Mouse (Mus musculus) forebrain, embryonic 13.5 days (tissue): ENCODE data around the gene Zfp280c. TPM values are rescaled to one million over a fixed set of nuclear protein-coding genes. Genes with fewer than 3 reads are reported as not detected.

ENCODE experiments used
- ATAC-seq: fragments of 200-750 bp; cut with Nextera tagmentation; 2 replicates; pipeline ENCODE4 v1.8.0; 2017
- H3K27ac ChIP-seq: fragments of 300-500 bp; sonication (generic); 2 replicates; pipeline ENCODE4 v1.5.1; 2015; ENCODE audit warnings: inconsistent platforms, mild to moderate bottlenecking, moderate library complexity
- H3K27me3 ChIP-seq: fragments of 300-500 bp; sonication (generic); 2 replicates; pipeline ENCODE4 v1.6.1; 2015; ENCODE audit warnings: mild to moderate bottlenecking, inconsistent platforms
- H3K36me3 ChIP-seq: fragments of 300-500 bp; sonication (generic); 2 replicates; pipeline ENCODE4 v1.6.1; 2015; ENCODE audit warnings: mild to moderate bottlenecking, inconsistent platforms; ENCODE audit not compliant: poor library complexity, severe bottlenecking
- H3K4me1 ChIP-seq: fragments of 300-500 bp; sonication (generic); 2 replicates; pipeline ENCODE4 v1.6.1; 2015; ENCODE audit warnings: inconsistent platforms
- H3K4me2 ChIP-seq: fragments of 300-500 bp; sonication (generic); 2 replicates; pipeline ENCODE4 v1.6.1; 2015; ENCODE audit warnings: inconsistent platforms, mild to moderate bottlenecking, moderate library complexity
- H3K4me3 ChIP-seq: fragments of 300-500 bp; sonication (generic); 2 replicates; pipeline ENCODE4 v1.5.1; 2015; ENCODE audit warnings: mild to moderate bottlenecking, inconsistent platforms
- H3K9ac ChIP-seq: fragments of 300-500 bp; sonication (generic); 2 replicates; pipeline ENCODE4 v1.6.1; 2015; ENCODE audit warnings: mild to moderate bottlenecking, inconsistent platforms
- H3K9me3 ChIP-seq: fragments of 300-500 bp; sonication (generic); replicated peaks from 2 replicates; pipeline ENCODE4 v1.6.1; 2016; ENCODE audit warnings: inconsistent platforms
- WGBS: fragments of 180-500 bp; shearing (Covaris S2); methylation state at CpG from one replicate; pipeline ENCODE4 v1.1.7; 2015; 5-methylcytosine and 5-hydroxymethylcytosine counted together
- polyA plus RNA-seq: library from polyadenylated mRNA; unstranded; fragments of >200 nt; fragmentation: Nextera tagmentation; extraction: Ambion mirVana; gene quantifications from 2 replicates; pipeline ENCODE4 v1.2.1, GENCODE M21; 2015

The Zfp280c gene
- polyA plus RNA-seq, 1 experiment from 2014 or later, result 14.9 TPM

DNA sequence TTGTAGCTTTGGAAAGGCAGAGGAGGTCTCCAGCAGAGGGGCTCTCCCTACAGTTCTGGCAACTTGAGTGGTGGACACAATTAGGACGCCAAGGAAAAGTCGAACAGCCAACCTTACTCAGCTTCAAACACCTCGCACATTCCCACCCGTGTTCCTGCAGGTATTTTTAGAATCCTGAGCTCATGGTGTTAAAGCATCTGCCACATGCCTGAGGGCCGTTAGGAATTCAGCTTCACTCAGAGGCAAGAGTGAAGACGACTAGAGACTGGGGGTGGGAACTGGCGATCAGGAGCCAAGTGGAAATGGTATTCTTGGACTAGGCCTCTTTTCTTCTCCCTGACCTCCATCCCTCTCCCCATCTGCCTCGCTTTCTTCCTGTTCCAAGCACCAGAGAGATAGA lies 68.4 kb downstream of the Zfp280c start:
- Histone ChIP-seq H3K4me1 (peaks cover 14% of the 10 kb centered on the region; the same call in 1 of the 2 replicates), H3K27ac (no peak overlapping the region), H3K4me2 (no peak overlapping the region), H3K9ac (no peak overlapping the region), H3K9me3 (no peaks in the 10 kb centered on the region), H3K4me3 (no peak overlapping the region), H3K36me3 (no peaks in the 10 kb centered on the region), H3K27me3 (no peaks in the 10 kb centered on the region)
- 70% methylated on average over 8 of the region's 8 CpGs for WGBS
- no peak for ATAC-seq

DNA sequence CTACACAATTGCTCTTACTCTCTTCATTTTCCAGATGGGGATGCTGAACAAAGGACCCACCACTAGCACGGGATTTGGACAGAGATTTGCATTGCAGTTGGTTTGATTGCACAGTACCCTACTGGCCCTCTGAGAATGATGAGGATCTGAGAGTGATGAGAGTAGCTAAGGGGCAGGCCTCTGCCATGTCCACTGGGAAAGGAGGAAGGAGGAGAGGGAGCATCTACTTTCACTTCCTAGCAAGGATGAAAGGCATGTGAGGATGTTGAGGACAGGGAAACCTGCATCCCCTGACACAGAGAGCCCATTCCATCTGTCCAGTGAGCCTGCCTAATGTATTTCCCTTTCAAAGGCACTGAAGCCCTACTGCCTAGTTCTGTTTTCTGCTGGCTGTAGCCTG lies 69.0 kb downstream of the Zfp280c start:
- no peaks in the 10 kb centered on the region for H3K27me3 ChIP-seq
- peaks cover 14% of the 10 kb centered on the region; the same call in 1 of the 2 replicates for H3K4me1 ChIP-seq
- no peak overlapping the region for H3K4me3 ChIP-seq
- no peak overlapping the region for H3K4me2 ChIP-seq
- WGBS, result 70% methylated on average over 1 of the region's 1 CpGs
- H3K36me3 ChIP-seq, result no peaks in the 10 kb centered on the region
- no peak overlapping the region for H3K9ac ChIP-seq
- H3K27ac ChIP-seq, result no peak overlapping the region
- no peak for ATAC-seq
- no peaks in the 10 kb centered on the region for H3K9me3 ChIP-seq

DNA sequence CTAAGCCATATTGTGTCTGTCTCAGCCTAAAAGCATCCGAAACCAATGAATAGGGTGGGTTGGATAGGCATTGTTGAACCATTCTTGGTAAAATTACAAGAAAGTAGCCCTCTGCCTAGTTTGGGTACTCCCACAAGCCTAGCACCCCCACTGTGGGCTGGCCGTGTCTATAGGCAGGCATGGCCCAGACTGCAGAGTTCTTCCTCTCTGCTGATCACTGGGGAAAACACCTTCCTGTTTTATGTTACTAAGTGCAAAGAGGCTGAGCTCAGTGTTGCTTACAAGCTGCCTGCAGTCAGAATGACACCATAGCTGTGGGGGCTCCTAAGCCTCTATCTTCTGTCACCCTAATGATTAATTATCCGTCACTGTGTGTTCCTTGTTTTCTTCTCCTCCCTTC lies 70.8 kb downstream of the Zfp280c start:
- no peaks in the 10 kb centered on the region for H3K27me3 ChIP-seq
- peak overlapping the region; percentile 39 for H3K4me2 ChIP-seq
- no peak for ATAC-seq
- no peak overlapping the region for H3K27ac ChIP-seq
- no peak overlapping the region for H3K9ac ChIP-seq
- no peaks in the 10 kb centered on the region for H3K36me3 ChIP-seq
- H3K9me3 ChIP-seq, result no peaks in the 10 kb centered on the region
- no peak overlapping the region for H3K4me3 ChIP-seq
- peaks cover 14% of the 10 kb centered on the region; the same call in 1 of the 2 replicates for H3K4me1 ChIP-seq
- WGBS, result 56% methylated on average over 3 of the region's 3 CpGs

DNA sequence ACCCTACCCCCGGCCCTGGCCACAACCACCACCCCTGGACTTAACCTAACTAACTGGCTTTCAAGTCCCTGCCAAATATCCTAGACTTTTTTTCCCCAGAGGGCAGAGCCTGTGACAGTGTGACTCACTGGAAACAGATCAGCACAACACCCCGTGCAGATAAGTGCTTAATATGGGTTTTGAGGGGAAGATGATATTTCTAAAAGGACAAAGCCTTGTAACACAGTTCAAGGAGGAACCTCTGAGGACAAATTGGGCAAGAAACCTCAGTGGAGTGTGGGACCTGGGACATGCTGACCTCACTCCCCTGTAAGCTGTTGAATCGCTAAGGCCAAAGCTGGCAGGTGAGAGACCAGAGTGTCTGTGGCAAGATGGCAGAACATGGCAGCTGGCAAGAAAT lies 72.7 kb downstream of the Zfp280c start:
- Histone ChIP-seq H3K9ac (no peak overlapping the region), H3K27ac (no peak overlapping the region), H3K4me3 (peak overlapping the region; percentile 51; the same call in 1 of the 2 replicates), H3K4me1 (peaks cover 14% of the 10 kb centered on the region; the same call in 1 of the 2 replicates), H3K9me3 (no peaks in the 10 kb centered on the region), H3K27me3 (no peaks in the 10 kb centered on the region), H3K36me3 (no peaks in the 10 kb centered on the region), H3K4me2 (peak overlapping the region; percentile 68)
- ATAC-seq, result no peak
- 76% methylated on average over 3 of the region's 3 CpGs for WGBS

DNA sequence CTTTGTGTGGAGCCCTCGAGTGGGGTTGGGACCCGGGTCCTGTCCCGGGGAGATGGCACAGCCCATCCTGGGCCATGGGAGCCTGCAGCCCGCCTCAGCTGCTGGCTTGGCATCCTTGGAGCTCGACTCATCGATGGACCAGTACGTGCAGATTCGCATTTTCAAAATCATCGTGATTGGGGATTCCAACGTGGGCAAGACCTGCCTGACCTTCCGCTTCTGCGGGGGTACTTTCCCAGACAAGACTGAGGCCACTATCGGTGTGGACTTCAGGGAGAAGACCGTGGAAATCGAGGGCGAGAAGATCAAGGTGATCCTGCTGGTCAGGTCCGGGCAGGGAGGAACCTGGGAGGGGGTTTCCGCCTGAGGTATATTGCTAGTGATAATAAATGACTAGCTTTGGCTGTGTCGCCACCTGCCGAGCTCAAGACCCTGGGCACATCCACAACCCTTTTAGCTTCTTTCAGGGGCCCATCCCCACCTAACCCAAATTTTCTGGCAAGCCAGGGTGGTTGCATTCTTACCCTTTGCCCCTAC lies 74.7 kb downstream of the Zfp280c start:
- Histone ChIP-seq H3K4me2 (peak overlapping the region; percentile 68), H3K36me3 (no peaks in the 10 kb centered on the region), H3K27me3 (no peaks in the 10 kb centered on the region), H3K4me3 (peak overlapping the region; percentile 51), H3K27ac (peak overlapping the region; percentile 92), H3K9me3 (no peaks in the 10 kb centered on the region), H3K4me1 (peaks cover 14% of the 10 kb centered on the region; the same call in 1 of the 2 replicates), H3K9ac (peak overlapping the region; percentile 72)
- WGBS, result 20% methylated on average over 20 of the region's 20 CpGs
- ATAC-seq, result no peak; the same call in 1 of the 2 replicates

DNA sequence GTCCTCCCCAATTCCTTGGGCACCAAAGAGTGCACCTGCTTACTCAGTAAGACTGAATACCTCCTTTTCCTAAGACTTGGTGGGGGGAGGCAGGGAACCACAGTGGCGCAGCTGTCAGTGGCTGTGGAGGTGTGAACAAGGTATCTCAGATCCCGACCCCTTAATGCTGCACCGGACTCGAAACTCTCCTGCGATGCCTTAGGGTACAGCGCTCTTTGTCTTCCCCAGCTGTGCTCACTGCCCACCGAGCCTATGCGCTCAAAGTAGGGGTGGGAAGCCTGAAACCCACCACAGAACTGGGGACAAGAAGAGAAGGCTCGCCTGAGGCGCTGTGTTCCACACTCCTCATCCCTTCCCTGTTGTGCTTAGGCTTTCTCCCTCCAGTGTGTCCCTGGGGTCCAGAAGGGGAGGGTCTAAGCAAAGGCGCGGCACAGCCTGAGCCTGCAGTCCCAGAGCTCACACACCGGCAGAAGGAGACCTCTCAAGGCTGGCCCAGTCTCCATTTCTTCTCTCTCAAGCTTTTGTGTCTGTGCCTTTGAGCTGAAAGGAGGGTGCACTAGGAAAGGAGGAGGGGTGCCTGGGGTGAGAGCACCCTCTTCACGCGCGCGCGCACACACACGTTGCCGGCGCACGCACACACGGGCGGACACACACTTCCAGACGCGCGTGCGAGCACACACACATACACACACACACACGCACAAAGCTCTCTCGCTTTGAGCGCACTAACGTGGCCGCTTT lies 75.3 kb downstream of the Zfp280c start, which contains the start of gene Rab33a:
TSS of gene Rab33a (plus strand) at position 478 of the 741 bp plus-strand sequence.
- H3K9me3 ChIP-seq, result no peaks in the 10 kb centered on the region
- H3K27ac ChIP-seq, result peak within 1 kb of the TSS; percentile 92
- 20% methylated on average over 33 of the region's 33 CpGs for WGBS
- peak within 1 kb of the TSS; percentile 72 for H3K9ac ChIP-seq
- H3K4me1 ChIP-seq, result peaks cover 14% of the 10 kb centered on the region; the same call in 1 of the 2 replicates
- peak within 1 kb of the TSS; percentile 51 for H3K4me3 ChIP-seq
- H3K36me3 ChIP-seq, result no peaks in the 10 kb centered on the region
- H3K4me2 ChIP-seq, result peak within 1 kb of the TSS; percentile 68
- H3K27me3 ChIP-seq, result no peaks in the 10 kb centered on the region
- peak; percentile 75 for ATAC-seq

DNA sequence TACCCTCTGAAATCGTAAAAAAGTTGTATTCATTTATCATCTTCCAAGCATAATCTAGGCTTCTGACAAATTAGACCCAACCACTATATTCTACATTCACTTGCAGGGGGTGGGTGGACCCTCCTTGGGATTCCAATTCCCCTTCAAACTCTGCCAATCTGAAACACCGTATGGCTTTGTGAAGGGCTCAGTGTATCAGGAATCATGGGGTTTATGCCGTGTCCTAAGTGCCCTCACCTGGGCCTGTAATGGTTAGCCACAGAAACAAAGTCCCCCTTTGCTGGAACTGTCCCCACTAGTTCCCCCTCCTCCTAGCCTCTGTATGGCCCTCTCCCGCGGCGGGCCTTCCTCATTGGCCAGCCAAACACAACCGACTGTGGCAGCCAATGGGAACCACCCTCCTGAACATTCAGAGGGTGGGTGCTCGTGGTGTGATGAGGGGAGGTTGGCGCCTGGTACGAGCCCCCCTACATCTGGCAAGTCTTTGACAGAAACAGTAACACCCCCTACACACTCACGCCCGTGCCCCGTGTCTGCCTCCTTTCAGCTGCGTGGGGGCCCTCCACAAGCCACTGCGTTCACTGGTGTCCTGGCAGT lies 76.0 kb downstream of the Zfp280c start:
- no peaks in the 10 kb centered on the region for H3K9me3 ChIP-seq
- peak overlapping the region; percentile 51 for H3K4me3 ChIP-seq
- H3K36me3 ChIP-seq, result no peaks in the 10 kb centered on the region
- H3K4me1 ChIP-seq, result peaks cover 10% of the 10 kb centered on the region; the same call in 1 of the 2 replicates
- no peaks in the 10 kb centered on the region for H3K27me3 ChIP-seq
- WGBS, result 30% methylated on average over 15 of the region's 15 CpGs
- peak overlapping the region; percentile 68 for H3K4me2 ChIP-seq
- peak overlapping the region; percentile 92 for H3K27ac ChIP-seq
- H3K9ac ChIP-seq, result peak overlapping the region; percentile 72
- ATAC-seq, result peak; percentile 97

DNA sequence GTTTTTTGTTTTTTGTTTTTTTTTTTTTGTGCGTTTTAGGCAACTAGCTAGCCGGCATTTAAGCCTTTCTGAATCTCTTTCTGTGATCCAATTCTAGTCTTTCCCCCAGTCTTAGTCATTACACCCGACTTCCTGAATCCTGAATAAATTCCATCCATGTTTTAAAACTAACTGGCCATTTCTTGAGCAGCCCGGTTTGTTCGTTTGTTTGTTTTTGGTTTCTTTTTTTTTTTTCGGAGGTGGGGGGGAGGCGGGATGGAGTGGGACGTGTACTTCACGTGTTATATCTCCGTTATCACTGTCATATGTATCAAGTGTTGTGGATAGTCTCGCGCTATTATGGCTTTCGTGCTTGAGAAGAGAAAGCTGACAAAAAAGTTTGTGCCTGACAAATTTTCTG lies 80.5 kb downstream of the Zfp280c start:
- ATAC-seq, result no peak
- H3K27ac ChIP-seq, result no peak overlapping the region
- 21% methylated on average over 13 of the region's 13 CpGs for WGBS
- no peak overlapping the region for H3K9ac ChIP-seq
- no peaks in the 10 kb centered on the region for H3K9me3 ChIP-seq
- peak overlapping the region; percentile 53 for H3K4me3 ChIP-seq
- peak overlapping the region; percentile 64 for H3K4me2 ChIP-seq
- no peaks in the 10 kb centered on the region for H3K27me3 ChIP-seq
- H3K4me1 ChIP-seq, result peaks cover 12% of the 10 kb centered on the region
- no peaks in the 10 kb centered on the region for H3K36me3 ChIP-seq

DNA sequence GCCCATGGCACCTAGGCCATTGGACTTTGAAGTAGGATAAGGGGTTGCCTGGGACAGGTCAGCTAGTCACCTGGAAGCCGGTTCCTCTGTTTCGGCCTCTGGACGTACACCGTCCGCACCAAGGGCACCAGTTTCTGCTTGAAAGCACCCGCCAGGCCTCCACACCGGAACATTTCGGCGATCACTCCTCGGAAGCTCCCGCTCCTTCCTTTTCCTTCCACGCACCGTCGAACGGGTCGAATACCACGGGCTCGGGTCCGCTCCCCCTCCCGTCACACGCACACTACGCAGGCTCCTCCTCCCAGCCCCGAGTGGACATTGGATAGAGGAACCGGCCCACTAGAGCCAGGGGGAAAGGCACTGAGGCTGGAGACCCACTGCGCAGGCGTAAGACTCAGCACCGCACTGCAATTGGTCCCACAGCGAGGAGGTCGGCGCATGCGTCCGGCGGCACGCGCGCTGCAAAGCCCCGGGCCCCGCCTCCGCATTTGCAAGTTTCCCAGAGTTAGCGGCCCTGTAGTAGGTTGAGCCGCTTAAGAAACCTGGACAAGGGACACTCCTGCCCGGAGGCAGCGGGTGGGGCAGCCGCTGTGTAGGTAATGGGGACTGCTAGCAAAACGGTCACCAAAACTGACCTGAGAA lies 81.0 kb downstream of the Zfp280c start, which contains the start of gene Aifm1:
TSS of gene Aifm1 (minus strand) at position 398 of the 642 bp plus-strand sequence.
- Histone ChIP-seq H3K9me3 (no peaks in the 10 kb centered on the region), H3K27ac (no peak within 1 kb of the TSS), H3K4me3 (peak within 1 kb of the TSS; percentile 53), H3K27me3 (no peaks in the 10 kb centered on the region), H3K9ac (peak within 1 kb of the TSS; percentile 69), H3K4me2 (peak within 1 kb of the TSS; percentile 64), H3K4me1 (peaks cover 12% of the 10 kb centered on the region), H3K36me3 (no peaks in the 10 kb centered on the region)
- 23% methylated on average over 44 of the region's 45 CpGs for WGBS
- ATAC-seq, result peak; percentile 97

DNA sequence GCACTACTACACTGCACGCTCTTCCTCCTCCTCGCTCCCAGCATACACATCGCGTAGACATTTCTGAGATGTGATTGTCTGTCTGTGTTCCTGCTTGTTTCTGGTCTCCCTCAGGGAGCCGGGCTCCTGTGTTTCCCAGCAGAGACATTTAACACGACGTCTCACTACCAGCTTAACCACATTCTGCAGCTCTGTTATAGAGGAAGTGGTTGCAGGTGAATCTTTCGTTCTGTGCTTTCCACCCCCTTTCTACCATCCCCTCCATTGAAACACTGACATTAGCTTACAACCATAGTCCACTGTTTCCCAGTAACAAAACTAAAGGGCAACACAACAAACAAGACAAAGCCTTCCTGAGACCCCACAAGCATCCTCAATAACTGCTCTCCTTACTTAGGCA lies 100.5 kb downstream of the Zfp280c start:
- H3K4me2 ChIP-seq, result no peak overlapping the region
- no peak overlapping the region for H3K4me3 ChIP-seq
- WGBS, result 95% methylated on average over 8 of the region's 8 CpGs
- H3K27me3 ChIP-seq, result no peaks in the 10 kb centered on the region
- no peaks in the 10 kb centered on the region for H3K4me1 ChIP-seq
- H3K9me3 ChIP-seq, result no peaks in the 10 kb centered on the region
- no peak for ATAC-seq
- H3K36me3 ChIP-seq, result peaks cover 39% of the 10 kb centered on the region
- H3K27ac ChIP-seq, result no peak overlapping the region
- H3K9ac ChIP-seq, result no peak overlapping the region
